Mouse (Mus musculus) urinary bladder, adult 18-20 months (tissue): ENCODE results near the gene Alg10b.
"Not testable (repeated sequence)": the region's sequence is repeated elsewhere in the genome, so short reads cannot be mapped to it uniquely, and the experiment has no call there.

ENCODE experiments used
- DNase-seq, 2 experiments: peaks; one replicate each; pipeline ENCODE4 v3.0.0; 2022; ENCODE audit warnings: low spot score in 2 of 2, mixed read lengths in 2 of 2

Alg10b gene

GRCm38 (mm10) chr15:90223969-90224750 lies at the start of gene Alg10b:
Alg10b (plus strand) TSS chr15:90224311.
- peak; percentile 64 to 74 for DNase-seq

GRCm38 (mm10) chr15:90183108-90183507 lies 41.0 kb upstream of the Alg10b start:
- DNase-seq = not testable (repeated sequence)

GRCm38 (mm10) chr15:90183511-90183910 lies 40.6 kb upstream of the Alg10b start:
- no peak for DNase-seq

- DNase-seq = no peak
Observed at GRCm38 (mm10) chr15:90184743-90185142, 39.4 kb upstream of the Alg10b start.

- DNase-seq = no peak
Observed at GRCm38 (mm10) chr15:90189477-90189876, 34.6 kb upstream of the Alg10b start.

GRCm38 (mm10) chr15:90213946-90214345 lies 10.2 kb upstream of the Alg10b start:
- no peak for DNase-seq

- DNase-seq = peak; percentile 7 to 33
Observed at GRCm38 (mm10) chr15:90214913-90215312, 9.2 kb upstream of the Alg10b start.

- DNase-seq = no peak
Observed at GRCm38 (mm10) chr15:90225058-90225575, 1.0 kb downstream of the Alg10b start.

GRCm38 (mm10) chr15:90237657-90238056 lies 13.5 kb downstream of the Alg10b start:
- no peak for DNase-seq

GRCm38 (mm10) chr15:90244081-90244480 lies 20.0 kb downstream of the Alg10b start:
- no peak for DNase-seq

- DNase-seq = no peak
Observed at GRCm38 (mm10) chr15:90249694-90250093, 25.6 kb downstream of the Alg10b start.

- no peak for DNase-seq
Observed at GRCm38 (mm10) chr15:90282876-90283275, 58.8 kb downstream of the Alg10b start.
